Mouse (Mus musculus) myocyte (in vitro differentiated cells): Measurements from ENCODE around the gene Ogfrl1.

Experiments used
- CEBPB ChIP-seq: IDR thresholded peaks from 2 replicates; pipeline ENCODE4 v1.6.1; 2011; ENCODE audit warnings: mild to moderate bottlenecking, moderate library complexity; ENCODE audit not compliant: poor library complexity, insufficient read depth, severe bottlenecking
- E2F4 ChIP-seq: IDR thresholded peaks from one replicate; pipeline ENCODE4 v1.6.1; 2011; ENCODE audit warnings: mild to moderate bottlenecking, control low read depth, moderate library complexity; ENCODE audit not compliant: insufficient read depth
- MAX ChIP-seq: IDR thresholded peaks from one replicate; pipeline ENCODE4 v1.6.1; 2011; ENCODE audit warnings: low read depth, mild to moderate bottlenecking, control low read depth
- MYOD1 ChIP-seq, 3 experiments: IDR thresholded peaks; one replicate each; pipeline ENCODE4 v1.6.1; 2011; ENCODE audit warnings: control low read depth in 2 of 3, low read depth in 2 of 3, mild to moderate bottlenecking in 2 of 3, moderate library complexity in 1 of 3; ENCODE audit not compliant: insufficient read length in 2 of 3, control insufficient read depth in 1 of 3
- MYOG ChIP-seq, 3 experiments: IDR thresholded peaks; one replicate each; pipeline ENCODE4 v1.6.1; 2011; ENCODE audit warnings: control low read depth in 2 of 3, low read depth in 2 of 3, mild to moderate bottlenecking in 2 of 3; ENCODE audit not compliant: insufficient read length in 2 of 3, control insufficient read depth in 1 of 3, insufficient read depth in 1 of 3
- POLR2A ChIP-seq: IDR thresholded peaks from one replicate; pipeline ENCODE4 v1.6.1; 2011; ENCODE audit warnings: low read depth, mild to moderate bottlenecking, control low read depth, moderate library complexity; ENCODE audit not compliant: insufficient read length
- POLR2AphosphoS2 ChIP-seq: IDR thresholded peaks from one replicate; pipeline ENCODE4 v1.6.1; 2011; ENCODE audit warnings: low read depth, control low read depth; ENCODE audit not compliant: insufficient read length
- REST ChIP-seq: IDR thresholded peaks from one replicate; pipeline ENCODE4 v1.6.1; 2011; ENCODE audit warnings: mild to moderate bottlenecking, control low read depth, moderate library complexity; ENCODE audit not compliant: insufficient read depth, insufficient read length
- SRF ChIP-seq: IDR thresholded peaks from one replicate; pipeline ENCODE4 v1.6.1; 2011; ENCODE audit warnings: low read depth; ENCODE audit not compliant: control insufficient read depth, insufficient read length
- TCF12 ChIP-seq: IDR thresholded peaks from one replicate; pipeline ENCODE4 v1.6.1; 2011; ENCODE audit warnings: mild to moderate bottlenecking, control low read depth; ENCODE audit not compliant: poor library complexity, insufficient read depth, severe bottlenecking
- TCF3 ChIP-seq: IDR thresholded peaks from one replicate; pipeline ENCODE4 v1.6.1; 2011; ENCODE audit warnings: low read depth, control low read depth; ENCODE audit not compliant: insufficient read length
- USF1 ChIP-seq: IDR thresholded peaks from one replicate; pipeline ENCODE4 v1.6.1; 2011; ENCODE audit warnings: low read depth, mild to moderate bottlenecking, control low read depth, moderate library complexity

- TF ChIP-seq USF1 = no peak
- TF ChIP-seq POLR2AphosphoS2 = no peak
- no peak for TF ChIP-seq POLR2A
- TF ChIP-seq MAX = no peak
- TF ChIP-seq SRF = no peak
- no peak for TF ChIP-seq CEBPB
- no peak for TF ChIP-seq TCF12
- no peak for TF ChIP-seq REST
- no peak for TF ChIP-seq MYOG (IDR thresholded peaks at IDR 0.05; ENCODE audit: control insufficient read depth in 1 of 3, insufficient read depth in 1 of 3, insufficient read length in 2 of 3, low read depth in 2 of 3)
- TF ChIP-seq E2F4 = no peak
- TF ChIP-seq MYOD1 (IDR thresholded peaks at IDR 0.05; ENCODE audit: control insufficient read depth in 1 of 3, insufficient read length in 2 of 3, low read depth in 2 of 3) = no peak
- TF ChIP-seq TCF3 = no peak
Measured at GRCm38 (mm10) chr1:23379911-23380740, 17.4 kb downstream of the Ogfrl1 start.
